Mouse (Mus musculus): ENCODE measurements at regions not wholly inside any gene's neighbourhood (a gene's known extent, or its start where the extent isn't known, plus 50 kb on each side); places are given as distances from the start of the nearest gene placed in this dataset.
"Not testable (repeated sequence)": the region's sequence is repeated elsewhere in the genome, so short reads cannot be mapped to it uniquely, and the experiment has no call there.

GRCm38 (mm10) chr5:50343681-50344080, 284.9 kb upstream of the Adgra3 start:
- DNase-seq (ENCODE audit: low spot score), result no peak

GRCm38 (mm10) chr5:50309491-50309890, 250.7 kb upstream of the Adgra3 start:
- DNase-seq (ENCODE audit: low spot score), result no peak

GRCm38 (mm10) chr5:50303859-50304480, 245.2 kb upstream of the Adgra3 start:
- no peak for DNase-seq (ENCODE audit: low spot score)

- peak; percentile 45 for DNase-seq (ENCODE audit: low spot score)
These were observed 235.0 kb upstream of the Adgra3 start for GRCm38 (mm10) chr5:50293794-50294193.

- DNase-seq (ENCODE audit: low spot score), result no peak
These were observed 232.1 kb upstream of the Adgra3 start for GRCm38 (mm10) chr5:50290879-50291410.

- DNase-seq (ENCODE audit: low spot score), result no peak
These were observed 201.6 kb upstream of the Adgra3 start for GRCm38 (mm10) chr5:50260417-50260816.

- no peak for DNase-seq (ENCODE audit: low spot score)
These were observed 199.2 kb upstream of the Adgra3 start for GRCm38 (mm10) chr5:50258017-50258416.

GRCm38 (mm10) chr5:50234111-50234510, 175.3 kb upstream of the Adgra3 start:
- DNase-seq (ENCODE audit: low spot score), result no peak

- DNase-seq (ENCODE audit: low spot score), result no peak
These were observed 158.2 kb upstream of the Adgra3 start for GRCm38 (mm10) chr5:50216956-50217355.

GRCm38 (mm10) chr5:50215960-50216359, 157.2 kb upstream of the Adgra3 start:
- peak; percentile 49 for DNase-seq (ENCODE audit: low spot score)

GRCm38 (mm10) chr5:50202307-50203010, 143.7 kb upstream of the Adgra3 start:
- DNase-seq (ENCODE audit: low spot score), result no peak

- DNase-seq (ENCODE audit: low spot score), result no peak
These were observed 137.6 kb upstream of the Adgra3 start for GRCm38 (mm10) chr5:50196423-50196822.

GRCm38 (mm10) chr5:50195993-50196392, 137.2 kb upstream of the Adgra3 start:
- DNase-seq (ENCODE audit: low spot score), result no peak

- no peak for DNase-seq (ENCODE audit: low spot score)
These were observed 130.6 kb upstream of the Adgra3 start for GRCm38 (mm10) chr5:50189394-50189793.

- no peak for DNase-seq (ENCODE audit: low spot score)
These were observed 123.9 kb upstream of the Adgra3 start for GRCm38 (mm10) chr5:50182721-50183120.

GRCm38 (mm10) chr5:50156557-50156956, 97.8 kb upstream of the Adgra3 start:
- DNase-seq (ENCODE audit: low spot score), result no peak

- DNase-seq (ENCODE audit: low spot score), result not testable (repeated sequence)
These were observed 96.5 kb upstream of the Adgra3 start for GRCm38 (mm10) chr5:50155170-50155860.

- peak; percentile 27 for DNase-seq (ENCODE audit: low spot score)
These were observed 88.1 kb upstream of the Adgra3 start for GRCm38 (mm10) chr5:50146926-50147325.

GRCm38 (mm10) chr5:50145458-50146083, 86.8 kb upstream of the Adgra3 start:
- no peak for DNase-seq (ENCODE audit: low spot score)

- no peak for DNase-seq (ENCODE audit: low spot score)
These were observed 71.4 kb upstream of the Adgra3 start for GRCm38 (mm10) chr5:50130202-50130601.

GRCm38 (mm10) chr5:50128972-50129371, 70.2 kb upstream of the Adgra3 start:
- no peak for DNase-seq (ENCODE audit: low spot score)

- DNase-seq (ENCODE audit: low spot score), result no peak
These were observed 67.8 kb upstream of the Adgra3 start for GRCm38 (mm10) chr5:50126594-50126993.
